Mouse (Mus musculus): ENCODE measurements at regions not wholly inside any gene's neighbourhood (a gene's known extent, or its start where the extent isn't known, plus 50 kb on each side); places are given as distances from the start of the nearest gene placed in this dataset.

DNA sequence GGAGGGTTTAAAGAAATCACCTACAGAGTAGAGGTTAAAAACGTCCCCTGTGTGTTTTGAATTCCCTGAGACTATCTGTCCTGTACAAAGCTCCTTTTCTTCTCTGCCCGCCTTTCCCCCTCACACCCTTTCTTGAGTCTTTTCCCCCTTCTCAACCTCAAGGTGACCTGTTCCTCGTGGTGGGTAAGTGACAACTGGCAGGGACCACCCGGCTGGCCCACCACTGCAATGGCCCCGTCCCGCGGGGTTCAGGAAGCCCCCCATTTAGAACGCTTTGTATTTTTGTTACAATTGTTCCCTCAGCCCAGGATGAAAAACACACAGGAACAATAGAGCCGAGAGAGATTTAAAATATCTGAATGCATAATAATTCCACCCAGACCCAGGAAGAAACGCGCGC, 272.9 kb upstream of the Sox2 start:
- DNase-seq (ENCODE audit: low spot score in 2 of 2): no peak

DNA sequence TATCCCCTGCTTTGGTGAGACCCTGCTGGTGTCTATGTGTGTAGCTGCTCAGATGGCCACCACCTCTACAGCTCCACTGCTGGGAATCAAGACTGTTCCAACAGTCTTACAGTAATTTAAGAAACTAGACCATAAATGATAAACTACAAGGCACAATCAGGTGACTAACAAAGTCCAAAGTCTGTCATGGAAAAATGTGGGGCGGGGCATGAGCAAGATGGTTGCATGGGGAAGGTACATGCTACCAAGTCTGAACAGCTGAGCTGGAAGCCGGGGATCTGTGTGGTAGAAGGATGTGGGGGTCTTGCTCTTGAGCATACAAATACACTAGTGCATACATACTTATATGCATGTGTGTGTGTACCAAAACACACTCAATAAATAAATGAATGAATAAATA, 278.8 kb upstream of the Sox2 start:
- DNase-seq (ENCODE audit: low spot score in 2 of 2): no peak

DNA sequence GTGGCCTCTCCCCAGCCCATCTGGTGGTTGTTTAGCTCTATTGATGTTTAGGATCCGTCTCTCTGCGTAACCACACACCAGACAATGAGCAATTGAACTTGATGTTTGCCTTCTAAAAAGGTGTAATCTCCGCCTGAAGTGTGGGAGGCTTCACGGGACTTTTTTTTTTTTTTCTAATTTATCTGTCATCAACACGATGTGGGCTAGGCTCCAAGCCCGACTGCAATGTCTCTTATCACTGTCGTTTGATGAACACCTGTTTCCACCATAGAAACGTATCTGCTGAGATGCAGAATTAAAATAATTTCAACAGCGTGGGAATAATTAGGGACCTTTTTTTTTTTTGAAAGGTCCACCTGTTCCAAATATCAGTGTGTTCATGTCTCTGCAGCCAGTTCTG, 257.0 kb upstream of the Dnajc19 start:
- DNase-seq (ENCODE audit: low spot score in 2 of 2): no peak

DNA sequence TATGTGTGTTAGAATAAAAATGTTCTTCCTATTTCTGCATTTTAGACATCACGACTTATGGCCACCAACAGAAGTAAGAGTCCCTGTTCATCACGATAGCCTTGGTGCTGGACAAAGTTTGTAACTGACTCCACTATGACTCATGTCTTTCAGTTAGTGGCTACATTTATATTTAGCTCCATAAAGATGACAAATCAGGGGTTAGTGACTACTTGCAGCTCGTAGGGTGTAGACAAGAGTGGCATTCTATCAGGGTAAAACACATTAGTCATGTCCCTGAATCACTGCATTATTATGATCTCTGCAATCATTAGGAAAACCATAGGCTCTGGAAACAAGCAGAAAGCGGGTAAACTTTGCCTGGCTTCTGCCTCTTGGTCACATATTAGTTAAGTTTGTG, 252.4 kb upstream of the Dnajc19 start:
- no peak for DNase-seq (ENCODE audit: low spot score in 2 of 2)

DNA sequence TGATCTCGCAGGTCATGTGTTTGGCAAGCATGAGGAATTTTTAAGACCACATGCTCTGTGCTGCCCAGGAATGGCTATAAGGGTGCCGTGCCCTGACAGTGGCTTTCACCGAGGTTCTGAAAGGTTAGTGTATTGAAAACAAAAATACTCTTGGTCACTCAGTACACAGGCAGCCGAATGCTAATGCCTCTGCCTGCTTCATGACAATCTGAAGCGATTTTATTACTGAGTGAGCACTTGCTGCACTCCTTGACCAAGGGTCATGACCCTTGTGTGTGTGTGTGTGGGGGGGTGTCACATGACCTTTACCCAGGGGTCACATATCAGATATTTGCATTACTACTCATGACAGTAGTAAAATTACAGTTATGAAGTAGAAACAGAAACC, 250.8 kb upstream of the Dnajc19 start:
- DNase-seq (ENCODE audit: low spot score in 2 of 2): no peak

DNA sequence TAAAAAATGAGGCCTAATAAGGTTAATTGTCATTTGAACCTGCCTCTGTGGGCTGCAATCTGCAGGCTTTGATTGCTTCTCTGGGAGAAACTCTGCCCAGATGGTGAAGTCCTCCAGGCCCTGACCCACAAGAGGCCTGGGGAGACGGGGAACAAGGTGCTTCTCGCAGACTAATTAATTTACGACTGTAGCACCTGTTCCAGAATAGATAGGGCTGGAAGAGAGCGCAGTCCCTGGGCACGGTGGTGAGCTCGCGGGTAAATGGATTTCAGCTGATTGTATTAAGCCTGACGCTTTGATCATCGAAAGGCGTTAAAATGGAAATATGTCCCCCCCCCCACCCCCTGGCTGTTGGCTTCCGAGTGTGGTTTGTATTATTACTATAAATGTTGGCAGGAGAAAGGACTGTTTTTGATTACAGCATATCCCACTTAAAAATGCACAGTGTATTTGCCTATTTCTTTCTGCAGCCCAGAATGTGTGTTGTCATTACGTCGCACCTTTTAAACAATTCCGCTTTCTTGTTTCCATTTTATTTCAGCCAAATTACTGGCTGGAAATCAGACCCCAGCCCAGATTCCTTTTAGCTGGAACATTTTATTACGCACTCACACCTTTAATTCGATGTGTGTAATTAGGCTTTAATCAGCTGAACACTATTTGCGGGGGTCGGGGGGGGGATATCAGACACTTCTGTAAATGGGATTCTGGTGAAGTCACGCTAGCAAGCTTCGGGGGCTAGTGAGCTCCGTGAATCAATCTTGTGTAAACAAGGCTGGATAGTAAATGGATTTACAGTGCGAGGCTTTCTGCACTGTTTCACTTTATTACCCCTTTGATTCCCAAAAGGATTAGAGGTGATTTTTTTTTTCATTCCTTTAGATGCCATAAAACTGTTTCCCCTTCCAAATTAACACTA, 250.1 kb upstream of the Dnajc19 start:
- DNase-seq (ENCODE audit: low spot score in 2 of 2): no peak

DNA sequence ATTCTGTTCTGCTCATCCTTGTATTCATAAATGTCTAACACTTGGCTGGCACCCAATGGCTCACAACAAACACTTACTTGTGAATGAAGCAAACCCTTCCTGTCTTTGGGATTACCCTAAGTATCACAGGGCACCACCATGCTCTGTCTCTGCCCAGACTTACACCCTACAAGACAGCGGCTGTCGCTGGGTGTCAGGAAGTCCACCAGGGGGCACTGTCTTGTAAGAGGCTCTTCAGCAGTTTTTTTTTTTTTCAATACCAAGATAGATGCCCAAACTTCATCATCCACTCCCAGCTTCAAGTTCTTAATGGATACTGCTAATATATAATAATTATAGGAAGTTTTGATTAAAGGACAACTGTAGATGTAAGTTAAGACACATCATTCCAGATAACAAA, 247.7 kb upstream of the Dnajc19 start:
- DNase-seq (ENCODE audit: low spot score in 2 of 2): peak in 1 of 2 experiments; percentile 29

DNA sequence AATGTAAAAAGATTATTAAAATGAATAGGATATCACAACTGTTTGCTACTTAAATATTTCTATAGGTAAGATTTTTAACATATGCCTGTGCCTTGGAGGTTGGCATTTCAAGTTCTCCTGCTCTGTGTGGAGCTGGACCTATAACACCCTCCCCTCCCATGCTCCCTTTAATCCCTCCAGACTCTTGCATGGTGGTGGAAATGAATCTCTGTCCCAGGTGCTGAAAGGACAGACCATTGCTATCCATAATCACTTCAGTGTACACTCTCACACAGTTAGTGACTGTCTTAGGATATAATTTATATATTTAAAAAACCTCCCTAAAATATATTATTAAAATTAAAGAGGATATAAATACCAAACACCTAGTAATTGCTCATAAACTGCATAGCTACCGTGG, 244.5 kb upstream of the Dnajc19 start:
- DNase-seq (ENCODE audit: low spot score in 2 of 2): no peak

DNA sequence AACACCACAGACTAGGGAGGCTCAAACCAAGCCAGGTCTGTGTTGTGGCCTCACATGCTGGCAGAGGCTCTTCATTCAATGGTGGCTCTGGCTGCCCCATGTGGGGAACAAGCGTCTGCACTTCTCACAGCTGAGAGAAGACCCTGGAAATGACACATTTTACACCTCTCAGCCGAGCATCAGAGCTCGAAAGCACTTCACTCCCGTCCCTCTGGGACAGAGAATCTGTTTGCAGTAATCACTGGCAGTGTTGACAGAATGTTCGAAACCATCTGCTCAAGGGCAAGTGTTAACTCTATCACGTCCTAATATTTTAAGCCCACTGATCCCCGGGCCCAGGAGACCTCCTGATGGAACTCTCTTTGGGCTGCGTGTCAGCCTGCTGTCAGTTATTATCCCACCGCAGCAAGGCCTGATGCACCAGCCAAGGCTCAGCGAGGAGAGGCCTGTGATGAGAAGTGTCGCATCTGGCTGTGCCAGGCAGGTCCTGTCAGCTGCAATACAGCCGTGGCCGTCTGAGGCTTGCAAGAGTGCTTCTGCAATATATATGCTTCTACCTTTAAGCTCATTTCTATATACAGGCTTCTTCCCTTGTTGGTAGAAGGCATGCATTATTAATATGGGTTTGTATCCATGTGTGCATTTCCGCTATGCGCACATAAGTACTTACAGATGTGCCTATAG, 241.5 kb upstream of the Dnajc19 start:
- no peak for DNase-seq (ENCODE audit: low spot score in 2 of 2)

DNA sequence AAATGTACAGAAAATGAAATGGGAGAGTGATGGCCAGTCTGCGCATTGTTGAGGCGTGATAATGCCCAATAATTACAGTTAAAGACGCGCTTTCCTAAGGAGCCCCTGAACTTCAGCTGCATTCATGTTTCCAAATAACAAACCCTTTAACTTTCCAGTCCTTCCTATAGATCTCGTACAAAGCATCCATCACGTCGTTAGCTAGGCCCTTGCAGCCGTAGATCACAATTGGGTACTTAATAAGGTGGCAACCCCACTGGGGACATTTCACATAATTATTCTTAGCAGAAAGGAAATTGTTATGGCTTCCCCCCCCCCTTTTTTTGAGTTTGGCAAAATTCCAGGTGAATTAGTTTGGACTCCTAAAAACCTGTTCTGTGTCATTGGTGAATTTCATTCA, 233.7 kb upstream of the Dnajc19 start:
- DNase-seq (ENCODE audit: low spot score in 2 of 2): no peak

DNA sequence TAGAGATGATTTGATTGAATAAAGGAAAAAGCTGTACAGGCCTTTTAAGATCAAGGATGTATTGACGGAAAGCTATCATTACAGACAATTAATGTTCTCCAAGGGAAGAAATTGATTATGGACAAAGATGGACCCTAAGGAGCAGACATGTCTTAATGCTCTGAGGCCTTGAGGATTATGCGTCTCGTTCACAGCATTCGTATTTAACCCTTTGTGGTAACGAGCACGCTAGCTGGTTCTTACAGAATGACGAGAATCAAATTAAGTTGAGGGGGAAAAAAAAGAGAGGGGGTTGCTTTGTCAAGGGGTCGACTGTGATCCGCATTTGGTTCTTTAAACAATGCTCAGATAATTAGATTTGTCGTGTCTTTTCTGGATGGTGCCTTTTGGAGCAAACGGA, 233.3 kb upstream of the Dnajc19 start:
- DNase-seq (ENCODE audit: low spot score in 2 of 2): no peak

DNA sequence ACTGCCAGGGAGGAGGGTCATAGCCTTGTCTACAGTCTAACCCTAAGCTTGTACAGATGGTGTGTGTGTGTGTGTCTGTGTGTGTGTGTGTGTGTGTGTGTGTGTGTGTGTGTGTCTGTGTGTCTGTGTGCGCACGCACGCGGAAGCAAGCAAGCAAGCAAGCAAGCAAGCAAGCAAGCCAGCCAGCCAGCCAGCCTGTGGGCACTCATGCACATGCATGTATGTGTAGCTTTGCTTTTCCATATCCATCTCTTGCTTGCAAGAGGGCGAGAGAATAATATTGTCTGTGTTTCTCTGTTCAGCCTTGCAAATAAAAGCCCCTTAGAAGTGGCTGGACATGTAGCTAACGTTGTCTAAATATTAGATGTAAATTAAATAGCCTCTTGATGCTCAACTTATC, 230.8 kb upstream of the Dnajc19 start:
- DNase-seq (ENCODE audit: low spot score in 2 of 2): no peak

DNA sequence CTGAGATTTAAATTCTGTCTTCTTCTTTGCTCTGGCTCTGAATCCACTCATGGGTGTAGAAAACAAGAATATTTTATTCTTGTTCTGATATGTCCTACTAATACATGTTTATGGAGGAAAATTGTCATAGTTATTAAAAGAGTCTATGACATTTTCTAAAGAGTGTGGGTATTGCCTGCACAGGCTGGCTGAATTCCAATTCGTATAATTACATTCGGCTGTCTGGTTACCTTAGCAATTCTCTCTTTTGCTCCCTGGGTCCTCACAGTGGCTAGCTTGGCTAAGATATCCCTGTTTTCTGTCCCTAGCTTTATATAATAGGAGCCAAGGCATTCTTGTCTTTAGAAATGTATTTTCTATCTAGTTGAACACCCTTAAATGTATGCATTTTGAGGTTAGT, 218.5 kb upstream of the Dnajc19 start:
- DNase-seq (ENCODE audit: low spot score in 2 of 2): no peak

DNA sequence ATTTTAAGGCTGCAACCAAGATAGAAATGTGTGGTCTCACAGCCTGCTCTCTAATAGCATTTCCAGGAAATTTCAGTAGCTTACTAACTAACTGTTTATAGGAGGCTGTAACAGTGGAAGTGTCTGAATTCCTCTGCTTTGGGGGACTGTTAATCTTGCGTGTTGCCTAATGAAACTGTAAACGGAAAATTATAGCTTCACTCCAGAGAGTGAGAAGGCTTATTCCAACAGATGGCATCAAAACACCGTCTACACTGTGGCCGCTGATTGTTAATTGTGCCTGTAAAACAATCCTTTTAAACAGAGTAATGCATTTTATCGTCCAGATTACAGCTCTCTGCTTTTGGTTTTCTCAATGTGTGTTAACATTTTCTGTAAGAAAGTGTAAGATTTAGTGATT, 206.7 kb upstream of the Dnajc19 start:
- DNase-seq (ENCODE audit: low spot score in 2 of 2): no peak

DNA sequence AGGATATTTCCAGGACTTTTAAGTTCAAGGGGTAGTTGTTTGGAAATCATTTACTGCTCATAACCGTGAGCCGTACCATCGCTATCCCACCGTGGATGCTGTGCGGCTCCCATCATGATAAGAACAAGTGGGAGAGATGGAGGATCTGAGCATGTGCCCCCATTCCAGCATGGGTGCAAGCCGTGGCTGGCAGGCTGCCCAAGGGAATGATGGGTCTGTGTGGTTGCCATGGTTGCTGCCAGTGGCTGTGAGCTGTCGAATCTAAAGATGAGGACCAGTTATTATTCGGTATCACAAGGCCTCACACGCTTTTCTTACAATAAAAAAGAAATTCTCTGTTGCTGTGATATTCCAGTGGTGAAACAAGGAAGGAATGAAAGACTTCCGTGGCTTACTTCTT, 189.0 kb upstream of the Dnajc19 start:
- DNase-seq (ENCODE audit: low spot score in 2 of 2): no peak

DNA sequence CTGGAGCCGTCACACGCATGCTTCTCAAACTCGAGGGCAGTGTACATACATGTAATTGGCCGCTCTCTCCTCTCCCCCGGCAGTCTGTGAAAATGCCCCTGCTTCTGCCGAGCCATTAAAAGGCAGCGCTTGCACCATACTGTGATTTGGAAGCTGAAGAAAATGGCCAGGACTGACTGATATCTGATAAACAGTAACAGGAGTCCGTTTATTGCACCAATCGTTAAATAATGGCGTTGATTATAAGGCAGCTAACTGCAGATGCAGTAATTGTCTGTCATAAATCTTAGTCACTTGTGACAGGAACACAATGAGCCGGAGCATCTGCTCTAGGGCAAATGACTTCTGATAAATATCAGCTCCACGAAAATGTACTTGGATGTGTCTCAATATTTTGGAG, 185.3 kb upstream of the Dnajc19 start:
- DNase-seq (ENCODE audit: low spot score in 2 of 2): no peak

DNA sequence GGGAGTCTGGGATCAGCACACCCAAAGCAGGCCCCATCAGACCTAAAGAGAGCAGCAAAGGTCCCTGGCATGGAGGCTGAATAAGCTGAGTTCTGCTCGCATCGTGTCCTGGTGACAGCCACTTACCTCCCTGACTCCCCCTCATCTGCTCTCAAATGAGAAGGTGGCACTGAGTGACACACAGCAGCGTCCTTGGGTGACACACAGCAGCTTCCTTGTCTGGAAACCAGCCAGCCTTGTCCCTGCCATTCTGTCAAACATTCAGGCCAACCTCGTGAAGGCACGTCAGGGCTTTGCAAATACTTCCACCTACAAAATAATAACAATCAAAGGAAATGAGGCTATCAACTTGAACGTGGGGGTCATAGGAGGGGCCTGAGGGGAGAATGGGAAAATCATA, 183.7 kb upstream of the Dnajc19 start:
- DNase-seq (ENCODE audit: low spot score in 2 of 2): no peak

DNA sequence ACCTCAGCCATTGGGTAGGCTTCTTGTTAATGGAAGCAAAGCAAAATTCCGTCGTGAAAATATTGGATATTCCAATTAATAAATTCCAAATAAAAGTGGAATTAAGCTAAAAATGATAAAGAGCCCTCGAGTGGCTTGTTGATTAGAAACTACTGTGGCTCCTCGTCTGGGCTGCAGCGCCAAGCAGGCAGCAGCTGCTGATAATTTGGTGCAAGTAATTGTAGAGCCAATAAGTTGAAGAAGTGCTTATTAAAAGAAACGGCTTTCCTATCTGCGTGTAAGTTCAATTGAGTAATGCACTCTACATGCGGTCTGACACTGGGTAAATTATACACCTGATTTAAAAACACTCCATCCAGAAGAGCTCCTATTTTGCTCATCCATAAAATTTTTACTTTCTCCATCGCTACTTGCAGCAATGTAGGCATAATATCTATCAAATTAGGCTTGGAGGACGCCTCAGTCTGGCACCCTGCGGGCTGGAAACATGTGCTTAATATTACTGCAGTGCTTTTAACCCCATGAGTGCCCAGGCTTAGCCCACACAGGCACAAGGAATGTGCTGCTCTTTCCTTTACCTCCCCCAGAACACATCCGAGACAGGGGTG, 171.7 kb upstream of the Dnajc19 start:
- DNase-seq (ENCODE audit: low spot score in 2 of 2): no peak

DNA sequence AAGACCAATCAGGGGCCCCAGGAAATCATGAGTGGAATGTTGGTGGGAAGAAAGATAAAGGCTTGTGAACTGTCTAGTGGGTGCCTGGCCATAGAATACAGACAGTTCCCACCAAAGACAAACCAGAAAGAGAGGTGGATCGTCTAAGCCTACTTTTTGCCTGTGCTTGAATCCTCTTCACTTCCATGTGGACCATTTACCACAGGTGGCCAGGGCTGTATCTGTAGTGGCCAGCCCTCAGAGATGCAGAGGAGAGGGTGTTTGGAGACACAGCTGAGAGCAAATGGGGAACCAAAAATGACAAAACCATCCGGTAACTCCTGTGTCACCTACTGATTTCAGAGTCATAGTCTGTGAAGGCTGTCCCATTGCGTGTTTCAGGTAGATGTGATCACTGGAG, 161.0 kb upstream of the Dnajc19 start:
- no peak for DNase-seq (ENCODE audit: low spot score in 2 of 2)

DNA sequence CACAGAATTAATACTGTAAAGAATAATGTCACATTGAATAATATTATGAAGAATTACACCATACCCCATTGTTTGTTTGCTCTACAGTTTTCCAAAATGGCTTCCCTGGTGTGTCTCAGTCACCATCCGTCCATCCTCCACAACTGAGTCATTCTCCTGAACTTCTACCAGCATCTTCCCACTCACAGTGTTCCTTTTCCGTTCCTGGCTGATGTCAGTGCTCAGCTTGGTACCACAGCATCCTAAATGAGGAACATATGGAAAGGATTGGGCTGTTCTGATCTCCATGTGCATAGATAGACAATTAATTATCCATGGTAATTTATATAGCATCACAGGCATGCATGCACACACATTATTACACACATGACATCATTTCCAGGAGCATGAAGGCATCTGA, 158.9 kb upstream of the Dnajc19 start:
- no peak for DNase-seq (ENCODE audit: low spot score in 2 of 2)

DNA sequence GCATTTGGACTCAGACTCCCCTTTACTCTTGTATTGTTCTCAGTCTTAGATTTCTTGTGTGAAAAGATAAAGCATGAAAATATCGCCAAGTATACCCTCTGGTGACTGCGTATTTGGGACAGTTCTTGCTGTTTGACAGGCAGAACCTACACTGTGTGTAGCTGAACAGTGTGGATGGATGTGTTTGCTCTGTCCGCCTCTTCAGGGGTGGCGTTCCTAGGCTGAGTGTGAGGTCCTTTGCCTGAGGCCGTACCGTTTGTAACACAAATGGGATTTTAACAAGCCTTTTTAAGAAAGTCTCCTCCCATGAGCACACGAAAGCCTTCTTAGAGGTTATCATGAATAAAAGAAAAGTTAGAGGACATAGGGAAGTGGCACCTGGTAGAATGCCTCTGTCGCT, 153.3 kb upstream of the Dnajc19 start:
- no peak for DNase-seq (ENCODE audit: low spot score in 2 of 2)

DNA sequence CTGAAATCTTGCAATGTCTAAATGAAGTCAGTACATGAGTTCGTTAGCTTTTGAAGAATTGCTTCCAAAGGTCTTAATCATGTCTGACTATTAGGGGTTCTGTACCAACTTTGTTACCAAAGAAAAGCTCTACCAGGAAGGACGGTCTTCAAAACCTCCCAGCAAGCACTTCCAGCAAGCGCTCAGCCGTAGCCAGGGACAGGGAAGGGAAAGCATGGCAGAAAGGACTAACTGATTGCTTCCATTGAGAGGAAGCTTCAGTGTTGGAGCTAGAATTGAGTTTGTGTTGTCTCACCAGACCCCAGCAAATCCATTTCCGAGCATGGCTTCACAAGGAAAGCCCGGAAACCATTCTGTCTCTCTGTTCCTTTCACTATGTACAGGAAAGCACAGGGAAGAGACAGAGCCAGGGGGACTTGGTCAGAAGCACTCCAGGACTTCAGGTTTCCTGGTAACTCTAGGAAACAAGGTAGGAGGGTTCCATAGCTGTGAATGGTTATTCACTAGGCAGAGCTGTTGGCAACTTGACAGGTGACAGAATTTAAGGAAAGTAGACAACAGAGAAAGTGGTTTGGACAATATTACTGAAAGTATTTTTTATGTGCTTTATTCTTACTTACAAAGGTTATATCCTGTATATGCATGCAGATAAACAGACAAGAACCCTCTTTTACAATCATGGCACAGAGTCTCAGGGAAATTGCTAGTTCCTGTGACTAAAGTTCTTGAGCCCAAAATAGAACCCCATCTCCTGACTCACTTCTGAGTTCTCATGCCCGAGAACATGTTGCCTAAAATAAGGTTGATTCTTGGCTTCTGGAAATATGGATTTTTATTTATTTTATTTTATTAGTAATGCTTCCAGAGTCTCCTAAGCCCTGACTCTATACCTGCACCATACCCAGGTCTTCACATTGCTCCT, 151.5 kb upstream of the Dnajc19 start:
- DNase-seq (ENCODE audit: low spot score in 2 of 2): no peak
